Mouse (Mus musculus) lung, postnatal 10 days (tissue): ENCODE results near the gene AI464131.

Source experiments
- DNase-seq: peaks from one replicate; pipeline ENCODE4 v3.0.0; 2021

The AI464131 gene

GRCm38 (mm10) chr4:41504325-41504724 is 1.4 kb upstream of the AI464131 start:
- DNase-seq: no peak

- DNase-seq: peak; percentile 64
Measured at GRCm38 (mm10) chr4:41502171-41502940, 520 bp downstream of the AI464131 start.

- DNase-seq: no peak
Measured at GRCm38 (mm10) chr4:41500787-41501186, 2.1 kb downstream of the AI464131 start.

GRCm38 (mm10) chr4:41499619-41500018 is 3.3 kb downstream of the AI464131 start:
- no peak for DNase-seq

- DNase-seq: no peak
Measured at GRCm38 (mm10) chr4:41498921-41499391, 3.9 kb downstream of the AI464131 start.

- DNase-seq: no peak
Measured at GRCm38 (mm10) chr4:41497995-41498845, 4.7 kb downstream of the AI464131 start.

- peak; percentile 45 for DNase-seq
Measured at GRCm38 (mm10) chr4:41497579-41497978, 5.3 kb downstream of the AI464131 start.

- no peak for DNase-seq
Measured at GRCm38 (mm10) chr4:41497046-41497445, 5.8 kb downstream of the AI464131 start.

- DNase-seq: peak; percentile 53
Measured at GRCm38 (mm10) chr4:41495850-41496249, 7.0 kb downstream of the AI464131 start.

GRCm38 (mm10) chr4:41495076-41495475 is 7.8 kb downstream of the AI464131 start:
- no peak for DNase-seq

- DNase-seq: no peak
Measured at GRCm38 (mm10) chr4:41494378-41494777, 8.5 kb downstream of the AI464131 start.

GRCm38 (mm10) chr4:41493464-41494116 is 9.3 kb downstream of the AI464131 start:
- peak; percentile 53 for DNase-seq

- DNase-seq: no peak
Measured at GRCm38 (mm10) chr4:41492951-41493350, 9.9 kb downstream of the AI464131 start.

- DNase-seq: peak; percentile 89
Measured at GRCm38 (mm10) chr4:41481601-41482017, 21.3 kb downstream of the AI464131 start.

- peak; percentile 75 for DNase-seq
Measured at GRCm38 (mm10) chr4:41480254-41480653, 22.6 kb downstream of the AI464131 start.

- DNase-seq: peak; percentile 68
Measured at GRCm38 (mm10) chr4:41479456-41479804, 23.4 kb downstream of the AI464131 start.

GRCm38 (mm10) chr4:41478751-41479455 is 24.0 kb downstream of the AI464131 start:
- DNase-seq: no peak

- DNase-seq: no peak
Measured at GRCm38 (mm10) chr4:41477648-41478160, 25.2 kb downstream of the AI464131 start.

- no peak for DNase-seq
Measured at GRCm38 (mm10) chr4:41471384-41471689, 31.5 kb downstream of the AI464131 start.

GRCm38 (mm10) chr4:41470684-41471383 is 32.0 kb downstream of the AI464131 start:
- DNase-seq: peak; percentile 13

GRCm38 (mm10) chr4:41470051-41470683 is 32.7 kb downstream of the AI464131 start:
- no peak for DNase-seq
